Mouse (Mus musculus) heart, adult 18-20 months (tissue): ENCODE measurements around the gene Olfr764-ps1. TPM values are rescaled to one million over a fixed set of nuclear protein-coding genes. Genes with fewer than 3 reads are reported as not detected.
A peak's percentile ranks its signal among the peaks of the same experiment; 100 is the strongest.
"Not testable (repeated sequence)": the region's sequence is repeated elsewhere in the genome, so short reads cannot be mapped to it uniquely, and the experiment has no call there.

Source experiments
- DNase-seq, 2 experiments: peaks; one replicate each; pipeline ENCODE4 v3.0.0; 2021 to 2022; ENCODE audit warnings: mixed read lengths in 1 of 2
- long read RNA-seq, 2 experiments: library from polyadenylated mRNA; stranded (forward); transcript quantifications; one replicate each; pipeline ENCODE4 v2.0.0; 2021
- total RNA-seq, 2 experiments: library from RNA; stranded (reverse); gene quantifications; 2 replicates each; pipeline ENCODE4 v1.2.3; 2021

The Olfr764-ps1 gene
- not detected for total RNA-seq
- long read RNA-seq, experiment 1 = 0 reads
- long read RNA-seq, experiment 2 = 0 reads

- no peak for DNase-seq
Observed at GRCm38 (mm10) chr10:129039796-129040195, at the start of gene Olfr764-ps1. Olfr764-ps1 (minus strand) TSS chr10:129039896.

- DNase-seq = not testable (repeated sequence)
Observed at GRCm38 (mm10) chr10:129082810-129083209, 43.1 kb upstream of the Olfr764-ps1 start, which contains the start of gene Olfr767. Olfr767 (minus strand) TSS chr10:129082910.

GRCm38 (mm10) chr10:129068877-129069276, 29.2 kb upstream of the Olfr764-ps1 start, which contains the start of gene Olfr766-ps1:
Olfr766-ps1 (minus strand) TSS chr10:129068977.
- no peak for DNase-seq

- not testable (repeated sequence) for DNase-seq
Observed at GRCm38 (mm10) chr10:129049898-129050297, 10.2 kb upstream of the Olfr764-ps1 start, which contains the start of gene Olfr765. Olfr765 (minus strand) TSS chr10:129049998.

GRCm38 (mm10) chr10:129028343-129028742, 11.4 kb downstream of the Olfr764-ps1 start:
- DNase-seq = no peak

GRCm38 (mm10) chr10:129026018-129026662, 13.6 kb downstream of the Olfr764-ps1 start:
- DNase-seq = peak in 1 of 2 experiments; percentile 4

GRCm38 (mm10) chr10:129023319-129023718, 16.4 kb downstream of the Olfr764-ps1 start:
- DNase-seq = no peak

- DNase-seq = no peak
Observed at GRCm38 (mm10) chr10:129014477-129014876, 25.2 kb downstream of the Olfr764-ps1 start.

- not testable (repeated sequence) for DNase-seq
Observed at GRCm38 (mm10) chr10:129011511-129011910, 28.2 kb downstream of the Olfr764-ps1 start.

- DNase-seq = no peak
Observed at GRCm38 (mm10) chr10:129010288-129010841, 29.3 kb downstream of the Olfr764-ps1 start, which contains the start of gene Olfr763. Olfr763 (plus strand) TSS chr10:129010791.

- no peak for DNase-seq
Observed at GRCm38 (mm10) chr10:129004032-129004920, 35.4 kb downstream of the Olfr764-ps1 start.

- no peak for DNase-seq
Observed at GRCm38 (mm10) chr10:128996523-128997040, 43.1 kb downstream of the Olfr764-ps1 start.

GRCm38 (mm10) chr10:128995796-128996195, 43.9 kb downstream of the Olfr764-ps1 start:
- no peak for DNase-seq

- DNase-seq = no peak
Observed at GRCm38 (mm10) chr10:128990994-128991393, 48.7 kb downstream of the Olfr764-ps1 start.

- DNase-seq = not testable (repeated sequence)
Observed at GRCm38 (mm10) chr10:128990129-128990850, 49.4 kb downstream of the Olfr764-ps1 start.

- DNase-seq = not testable (repeated sequence)
Observed at GRCm38 (mm10) chr10:128989131-128989530, 50.6 kb downstream of the Olfr764-ps1 start, which contains the start of gene Olfr9. Olfr9 (plus strand) TSS chr10:128989431.

Other genes with a start within 250 kb of the Olfr764-ps1 start
- 1 to 10 TPM; 1.9 to 3.7 TPM for gene Mmp19, start 249.0 kb downstream of the Olfr764-ps1 start, total RNA-seq
- gene Dnajc14, start 235.8 kb downstream of the Olfr764-ps1 start, total RNA-seq = 10 to 100 TPM; 34.0 to 35.3 TPM
- gene Tmem198b, start 235.5 kb downstream of the Olfr764-ps1 start, total RNA-seq = 1 to 10 TPM; 4.6 to 5.6 TPM
- 10 to 100 TPM; 35.6 to 39.7 TPM for gene Sarnp, start 222.6 kb downstream of the Olfr764-ps1 start, total RNA-seq
- gene Ormdl2, start 218.3 kb downstream of the Olfr764-ps1 start, total RNA-seq = 1 to 10 TPM; 8.1 to 9.7 TPM
- gene Gdf11, start 148.2 kb downstream of the Olfr764-ps1 start, total RNA-seq = 1 to 10 TPM; 2.3 to 2.6 TPM
- gene Cd63, start 138.9 kb downstream of the Olfr764-ps1 start, total RNA-seq = 100 to 1,000 TPM; 144 to 158 TPM
- gene Rdh5, start 117.0 kb downstream of the Olfr764-ps1 start, total RNA-seq = 1 to 10 TPM; 4.3 to 4.7 TPM
- 100 to 1,000 TPM; 194 to 199 TPM for gene Bloc1s1, start 115.9 kb downstream of the Olfr764-ps1 start, total RNA-seq
- 100 to 1,000 TPM; 144 to 148 TPM for gene Itga7, start 106.1 kb downstream of the Olfr764-ps1 start, total RNA-seq
- gene Mettl7b, start 78.9 kb downstream of the Olfr764-ps1 start, total RNA-seq = not detected
- gene Olfr9, start 50.5 kb downstream of the Olfr764-ps1 start, total RNA-seq = not detected
- not detected for gene Olfr763, start 29.1 kb downstream of the Olfr764-ps1 start, total RNA-seq
- gene Olfr765, start 10.1 kb upstream of the Olfr764-ps1 start, total RNA-seq = not detected
- not detected for gene Olfr766-ps1, start 29.1 kb upstream of the Olfr764-ps1 start, total RNA-seq
- not detected for gene Olfr767, start 43.0 kb upstream of the Olfr764-ps1 start, total RNA-seq
- gene Olfr768, start 59.5 kb upstream of the Olfr764-ps1 start, total RNA-seq = not detected
- gene Olfr769, start 78.0 kb upstream of the Olfr764-ps1 start, total RNA-seq = not detected
- not detected for gene Olfr770, start 99.1 kb upstream of the Olfr764-ps1 start, total RNA-seq
- gene Olfr771, start 124.9 kb upstream of the Olfr764-ps1 start, total RNA-seq = not detected
- not detected for gene Olfr772, start 138.0 kb upstream of the Olfr764-ps1 start, total RNA-seq
- gene Olfr773, start 147.5 kb upstream of the Olfr764-ps1 start, total RNA-seq = not detected
- not detected for gene Olfr774, start 196.3 kb upstream of the Olfr764-ps1 start, total RNA-seq
- not detected for gene Olfr775, start 208.5 kb upstream of the Olfr764-ps1 start, total RNA-seq
- not detected for gene Olfr776, start 219.2 kb upstream of the Olfr764-ps1 start, total RNA-seq
- gene Olfr777, start 231.6 kb upstream of the Olfr764-ps1 start, total RNA-seq = not detected